Mouse (Mus musculus): ENCODE results near the gene Gsdme. TPM values are rescaled to one million over a fixed set of nuclear protein-coding genes. Genes with fewer than 3 reads are reported as not detected.

Gene Gsdme
- polyA plus RNA-seq, 1 experiment, result 10.7 TPM

GRCm38 (mm10) chr6:50175736-50176135 is 87.9 kb downstream of the Gsdme start:
- H3K4me3 ChIP-seq (ENCODE audit: insufficient read depth, low read length), result no peak overlapping the region
- H3K4me1 ChIP-seq (ENCODE audit: control insufficient read depth, insufficient read depth, low read length), result peaks cover 4% of the 10 kb centered on the region
- H3K27ac ChIP-seq (ENCODE audit: insufficient read depth, low read depth, low read length), result no peak overlapping the region
- no peak for TF ChIP-seq POLR2A (IDR thresholded peaks at IDR 0.05; ENCODE audit: borderline replicate concordance, low read depth, low read length)
- TF ChIP-seq CTCF (IDR thresholded peaks at IDR 0.05; ENCODE audit: low read depth, low read length), result no peak

GRCm38 (mm10) chr6:50169771-50170170 is 93.9 kb downstream of the Gsdme start:
- Histone ChIP-seq H3K4me1 (ENCODE audit: control insufficient read depth, insufficient read depth, low read length) (no peaks in the 10 kb centered on the region), H3K27ac (ENCODE audit: insufficient read depth, low read depth, low read length) (no peak overlapping the region), H3K4me3 (ENCODE audit: insufficient read depth, low read length) (no peak overlapping the region)
- TF ChIP-seq POLR2A (IDR thresholded peaks at IDR 0.05; ENCODE audit: borderline replicate concordance, low read depth, low read length) (no peak), CTCF (IDR thresholded peaks at IDR 0.05; ENCODE audit: low read depth, low read length) (no peak)

DNA sequence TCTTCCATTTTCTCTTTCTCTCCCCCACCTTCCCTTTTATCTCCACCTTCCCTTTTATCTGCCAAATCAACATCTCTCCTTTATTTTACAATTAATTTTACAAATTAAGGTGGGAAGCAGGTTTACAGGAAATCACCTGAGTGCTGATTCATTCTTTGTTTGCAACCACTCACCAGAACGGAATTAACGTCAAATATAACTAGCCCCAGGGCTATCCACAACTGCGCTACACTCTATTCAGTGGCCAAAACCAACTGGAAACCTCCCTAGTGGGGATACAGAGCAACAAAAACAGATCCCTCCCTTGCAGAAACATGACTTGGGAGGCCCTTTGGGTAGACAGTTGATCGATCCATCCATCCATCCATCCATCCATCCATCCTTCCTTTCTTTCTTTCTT is 94.8 kb downstream of the Gsdme start:
- no peak overlapping the region for H3K27ac ChIP-seq (ENCODE audit: insufficient read depth, low read depth, low read length)
- no peak overlapping the region for H3K4me3 ChIP-seq (ENCODE audit: insufficient read depth, low read length)
- no peaks in the 10 kb centered on the region for H3K4me1 ChIP-seq (ENCODE audit: control insufficient read depth, insufficient read depth, low read length)
- TF ChIP-seq POLR2A (IDR thresholded peaks at IDR 0.05; ENCODE audit: borderline replicate concordance, low read depth, low read length), result no peak
- no peak for TF ChIP-seq CTCF (IDR thresholded peaks at IDR 0.05; ENCODE audit: low read depth, low read length)

GRCm38 (mm10) chr6:50163013-50163412 is 100.6 kb downstream of the Gsdme start:
- H3K27ac ChIP-seq (ENCODE audit: insufficient read depth, low read depth, low read length), result peak overlapping the region; percentile 61
- no peak for TF ChIP-seq CTCF (IDR thresholded peaks at IDR 0.05; ENCODE audit: low read depth, low read length)
- H3K4me1 ChIP-seq (ENCODE audit: control insufficient read depth, insufficient read depth, low read length), result peaks cover 10% of the 10 kb centered on the region
- no peak overlapping the region for H3K4me3 ChIP-seq (ENCODE audit: insufficient read depth, low read length)

DNA sequence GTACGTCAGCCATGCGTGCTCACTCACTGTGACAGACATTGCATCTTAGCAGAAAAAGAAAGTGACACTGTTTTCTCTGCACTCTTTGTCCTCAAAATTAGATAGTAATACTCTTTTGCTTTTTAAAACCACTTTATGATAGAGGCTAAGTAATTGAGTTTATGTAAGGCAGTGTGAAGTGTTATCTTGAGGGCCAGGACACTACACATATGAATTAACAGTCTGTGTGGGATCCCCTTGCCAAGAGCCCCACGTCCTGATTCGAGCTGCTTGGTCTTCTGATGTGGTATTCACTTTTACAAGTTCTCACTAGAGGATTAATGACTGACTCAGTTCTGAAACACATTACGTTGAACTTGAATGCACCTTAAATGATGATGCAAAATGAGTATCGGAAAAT is 103.8 kb downstream of the Gsdme start:
- no peak overlapping the region for H3K4me3 ChIP-seq (ENCODE audit: insufficient read depth, low read length)
- TF ChIP-seq POLR2A (IDR thresholded peaks at IDR 0.05; ENCODE audit: borderline replicate concordance, low read depth, low read length) (no peak), CTCF (IDR thresholded peaks at IDR 0.05; ENCODE audit: low read depth, low read length) (no peak)
- H3K4me1 ChIP-seq (ENCODE audit: control insufficient read depth, insufficient read depth, low read length), result peaks cover 10% of the 10 kb centered on the region
- no peak overlapping the region for H3K27ac ChIP-seq (ENCODE audit: insufficient read depth, low read depth, low read length)

GRCm38 (mm10) chr6:50149378-50149777 is 114.3 kb downstream of the Gsdme start:
- H3K4me1 ChIP-seq (ENCODE audit: control insufficient read depth, insufficient read depth, low read length), result peaks cover 7% of the 10 kb centered on the region
- TF ChIP-seq CTCF (IDR thresholded peaks at IDR 0.05; ENCODE audit: low read depth, low read length) (no peak), POLR2A (IDR thresholded peaks at IDR 0.05; ENCODE audit: borderline replicate concordance, low read depth, low read length) (no peak)
- H3K27ac ChIP-seq (ENCODE audit: insufficient read depth, low read depth, low read length), result no peak overlapping the region
- H3K4me3 ChIP-seq (ENCODE audit: insufficient read depth, low read length), result no peak overlapping the region

- TF ChIP-seq POLR2A (IDR thresholded peaks at IDR 0.05; ENCODE audit: borderline replicate concordance, low read depth, low read length), result no peak
- TF ChIP-seq CTCF (IDR thresholded peaks at IDR 0.05; ENCODE audit: low read depth, low read length), result no peak
- no peak overlapping the region for H3K27ac ChIP-seq (ENCODE audit: insufficient read depth, low read depth, low read length)
- peaks cover 15% of the 10 kb centered on the region for H3K4me1 ChIP-seq (ENCODE audit: control insufficient read depth, insufficient read depth, low read length)
- H3K4me3 ChIP-seq (ENCODE audit: insufficient read depth, low read length), result no peak overlapping the region
These were observed 117.5 kb downstream of the Gsdme start for GRCm38 (mm10) chr6:50146158-50146557.

DNA sequence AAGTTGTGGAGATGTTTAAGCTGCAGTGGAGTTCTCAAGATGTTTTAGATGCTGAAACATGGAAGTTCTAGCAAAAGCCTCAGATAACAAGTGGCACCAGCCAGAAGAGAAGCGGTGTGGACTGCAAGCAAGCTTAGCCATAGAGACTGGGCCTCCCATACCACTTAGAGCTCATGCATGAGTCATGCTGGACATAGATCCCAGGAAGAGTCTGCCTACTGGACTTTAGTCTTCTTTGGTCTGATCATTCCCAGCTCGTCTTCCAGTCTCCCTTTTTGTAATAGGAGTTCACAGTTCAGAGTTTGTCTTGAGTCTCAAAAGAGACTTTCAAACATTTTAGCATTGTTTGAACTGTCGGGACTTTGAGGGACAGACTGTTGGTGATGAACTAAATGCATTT is 124.1 kb downstream of the Gsdme start:
- Histone ChIP-seq H3K4me3 (ENCODE audit: insufficient read depth, low read length) (no peak overlapping the region), H3K4me1 (ENCODE audit: control insufficient read depth, insufficient read depth, low read length) (peaks cover 23% of the 10 kb centered on the region), H3K27ac (ENCODE audit: insufficient read depth, low read depth, low read length) (no peak overlapping the region)
- TF ChIP-seq CTCF (IDR thresholded peaks at IDR 0.05; ENCODE audit: low read depth, low read length) (no peak), POLR2A (IDR thresholded peaks at IDR 0.05; ENCODE audit: borderline replicate concordance, low read depth, low read length) (no peak)

Other genes with a start within 250 kb of the Gsdme start
- gene Mpp6, start 153.6 kb downstream of the Gsdme start, polyA plus RNA-seq (2012; ENCODE audit: insufficient read depth, insufficient read length, missing spikeins), result 43.8 and 45.7 TPM in 2 replicates
- 23.4 and 26.4 TPM in 2 replicates for gene Osbpl3, start 192.3 kb upstream of the Gsdme start, polyA plus RNA-seq (2012; ENCODE audit: insufficient read depth, insufficient read length, missing spikeins)

All from bone marrow macrophage, adult 2 months (primary cell).